Mouse (Mus musculus): ENCODE results near the gene Dscam. TPM values are rescaled to one million over a fixed set of nuclear protein-coding genes. Genes with fewer than 3 reads are reported as not detected.

The Dscam gene
- polyA plus RNA-seq, 3 experiments from 2014 or later, result 0.79 to 2.3 (median 1.0) TPM

- ATAC-seq, result no peak
Measured at GRCm38 (mm10) chr16:96716633-96717032, 453.9 kb downstream of the Dscam start.

- ATAC-seq, result no peak
Measured at GRCm38 (mm10) chr16:96711935-96712334, 458.6 kb downstream of the Dscam start.

- no peak for ATAC-seq
Measured at GRCm38 (mm10) chr16:96700551-96700950, 470.0 kb downstream of the Dscam start.

GRCm38 (mm10) chr16:96695882-96696281 is 474.7 kb downstream of the Dscam start:
- ATAC-seq, result no peak

- ATAC-seq, result no peak
Measured at GRCm38 (mm10) chr16:96691576-96691975, 479.0 kb downstream of the Dscam start.

- no peak for ATAC-seq
Measured at GRCm38 (mm10) chr16:96690052-96690451, 480.5 kb downstream of the Dscam start.

GRCm38 (mm10) chr16:96689419-96689818 is 481.1 kb downstream of the Dscam start:
- ATAC-seq, result no peak

- no peak for ATAC-seq
Measured at GRCm38 (mm10) chr16:96685065-96685464, 485.5 kb downstream of the Dscam start.

GRCm38 (mm10) chr16:96684581-96684980 is 486.0 kb downstream of the Dscam start:
- no peak for ATAC-seq

- no peak for ATAC-seq
Measured at GRCm38 (mm10) chr16:96682289-96682972, 488.1 kb downstream of the Dscam start.

GRCm38 (mm10) chr16:96679981-96680380 is 490.6 kb downstream of the Dscam start:
- no peak for ATAC-seq

GRCm38 (mm10) chr16:96677471-96677870 is 493.1 kb downstream of the Dscam start:
- no peak for ATAC-seq

GRCm38 (mm10) chr16:96676663-96677062 is 493.9 kb downstream of the Dscam start:
- no peak for ATAC-seq

- no peak for ATAC-seq
Measured at GRCm38 (mm10) chr16:96673191-96673847, 497.2 kb downstream of the Dscam start.

- no peak for ATAC-seq
Measured at GRCm38 (mm10) chr16:96671603-96672374, 498.8 kb downstream of the Dscam start.

GRCm38 (mm10) chr16:96669706-96670105 is 500.8 kb downstream of the Dscam start:
- ATAC-seq, result no peak

- no peak for ATAC-seq
Measured at GRCm38 (mm10) chr16:96668478-96668877, 502.1 kb downstream of the Dscam start.

GRCm38 (mm10) chr16:96661073-96661472 is 509.5 kb downstream of the Dscam start:
- ATAC-seq, result no peak

- no peak for ATAC-seq
Measured at GRCm38 (mm10) chr16:96659275-96659674, 511.3 kb downstream of the Dscam start.

- no peak for ATAC-seq
Measured at GRCm38 (mm10) chr16:96655548-96655947, 515.0 kb downstream of the Dscam start.

GRCm38 (mm10) chr16:96654054-96654453 is 516.5 kb downstream of the Dscam start:
- no peak for ATAC-seq

- no peak for ATAC-seq
Measured at GRCm38 (mm10) chr16:96651444-96651843, 519.1 kb downstream of the Dscam start.

- ATAC-seq, result no peak
Measured at GRCm38 (mm10) chr16:96640101-96640500, 530.5 kb downstream of the Dscam start.

- no peak for ATAC-seq
Measured at GRCm38 (mm10) chr16:96635916-96636315, 534.6 kb downstream of the Dscam start.

Data from inflammation-experienced regulatory T-cells, adult 6 months (primary cell).